Mouse (Mus musculus): ENCODE measurements around the gene Nova2.

Gene Nova2

GRCm38 (mm10) chr7:18925162-18925938 is at the start of gene Nova2:
TSS of gene Nova2 (plus strand) at chr7:18925888.
- DNase-seq (ENCODE audit: low read depth), result peak; percentile 62

DNA sequence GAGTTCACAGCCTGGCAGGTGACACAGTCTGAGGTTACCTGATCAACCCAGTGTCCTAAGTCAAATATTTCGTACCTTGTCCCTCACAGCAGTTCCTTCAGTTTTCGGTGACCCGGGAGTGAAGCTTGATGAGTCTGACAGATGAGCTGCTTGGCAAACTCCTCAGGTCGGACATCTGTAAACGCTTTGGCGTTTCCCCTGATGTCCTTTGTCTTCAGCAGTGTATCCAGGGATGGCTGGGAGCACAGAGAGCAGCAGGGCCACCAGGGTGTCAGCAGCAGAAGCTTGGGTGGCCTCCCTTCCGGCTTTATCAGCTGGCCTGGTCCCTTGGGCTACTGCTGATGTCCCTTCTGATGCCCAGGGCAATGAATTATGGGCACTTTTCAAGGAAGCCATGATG is 47.0 kb upstream of the Nova2 start:
- no peak for DNase-seq (ENCODE audit: low read depth)

- peak; percentile 52 for DNase-seq (ENCODE audit: low read depth)
These were observed 41.5 kb upstream of the Nova2 start for GRCm38 (mm10) chr7:18883991-18884744.

DNA sequence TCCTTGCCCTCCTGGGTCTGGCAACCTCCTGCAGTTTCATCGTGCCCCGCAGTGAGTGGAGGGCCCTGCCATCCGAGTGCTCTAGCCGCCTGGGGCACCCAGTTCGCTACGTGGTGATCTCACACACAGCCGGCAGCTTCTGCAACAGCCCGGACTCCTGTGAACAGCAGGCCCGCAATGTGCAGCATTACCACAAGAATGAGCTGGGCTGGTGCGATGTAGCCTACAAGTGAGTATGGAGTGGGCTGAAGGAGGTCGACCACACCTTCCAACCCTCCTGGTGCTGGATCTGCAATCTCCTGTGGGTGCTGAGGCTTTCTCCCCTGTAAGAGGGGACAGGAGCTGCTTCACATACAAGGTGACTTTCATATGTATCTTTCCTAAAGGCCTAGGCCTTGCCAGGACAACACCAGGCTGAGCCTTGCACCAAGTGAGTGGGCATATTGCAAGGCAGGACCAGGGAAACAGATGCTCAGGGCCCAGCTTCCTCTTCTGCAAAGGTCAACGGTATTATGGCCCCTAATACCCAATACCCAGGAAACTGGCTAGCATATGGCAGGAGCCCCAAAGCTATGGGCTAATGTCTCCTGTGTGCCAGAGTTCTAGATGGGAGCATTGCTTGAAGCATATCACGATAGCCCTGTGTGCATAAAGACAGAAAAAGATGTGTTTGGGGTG is 40.8 kb upstream of the Nova2 start:
- DNase-seq (ENCODE audit: low read depth), result no peak

GRCm38 (mm10) chr7:18886963-18887362 is 38.7 kb upstream of the Nova2 start:
- no peak for DNase-seq (ENCODE audit: low read depth)

DNA sequence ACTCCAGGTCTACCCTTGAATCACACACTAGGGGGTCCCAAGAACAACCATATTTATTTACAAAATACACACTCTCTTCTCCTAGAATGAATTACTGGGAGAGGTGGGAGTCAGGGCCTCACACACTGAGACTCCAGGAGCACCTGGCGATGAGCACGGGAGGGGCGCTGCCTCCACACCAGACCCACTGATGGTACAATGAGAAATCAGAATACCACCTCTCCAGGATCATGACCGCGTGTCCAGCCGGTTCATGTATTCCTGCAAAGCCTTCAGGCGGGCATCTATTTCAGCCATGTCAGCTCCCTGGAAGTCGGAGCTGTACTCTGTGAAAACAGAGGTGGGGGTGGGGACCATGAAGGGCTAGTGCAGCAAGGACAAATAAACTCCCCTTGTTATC is 34.8 kb upstream of the Nova2 start:
- no peak for DNase-seq (ENCODE audit: low read depth)

- DNase-seq (ENCODE audit: low read depth), result peak; percentile 90
These were observed 33.7 kb upstream of the Nova2 start for GRCm38 (mm10) chr7:18891872-18892599.

GRCm38 (mm10) chr7:18893009-18893408 is 32.7 kb upstream of the Nova2 start:
- DNase-seq (ENCODE audit: low read depth), result no peak

DNA sequence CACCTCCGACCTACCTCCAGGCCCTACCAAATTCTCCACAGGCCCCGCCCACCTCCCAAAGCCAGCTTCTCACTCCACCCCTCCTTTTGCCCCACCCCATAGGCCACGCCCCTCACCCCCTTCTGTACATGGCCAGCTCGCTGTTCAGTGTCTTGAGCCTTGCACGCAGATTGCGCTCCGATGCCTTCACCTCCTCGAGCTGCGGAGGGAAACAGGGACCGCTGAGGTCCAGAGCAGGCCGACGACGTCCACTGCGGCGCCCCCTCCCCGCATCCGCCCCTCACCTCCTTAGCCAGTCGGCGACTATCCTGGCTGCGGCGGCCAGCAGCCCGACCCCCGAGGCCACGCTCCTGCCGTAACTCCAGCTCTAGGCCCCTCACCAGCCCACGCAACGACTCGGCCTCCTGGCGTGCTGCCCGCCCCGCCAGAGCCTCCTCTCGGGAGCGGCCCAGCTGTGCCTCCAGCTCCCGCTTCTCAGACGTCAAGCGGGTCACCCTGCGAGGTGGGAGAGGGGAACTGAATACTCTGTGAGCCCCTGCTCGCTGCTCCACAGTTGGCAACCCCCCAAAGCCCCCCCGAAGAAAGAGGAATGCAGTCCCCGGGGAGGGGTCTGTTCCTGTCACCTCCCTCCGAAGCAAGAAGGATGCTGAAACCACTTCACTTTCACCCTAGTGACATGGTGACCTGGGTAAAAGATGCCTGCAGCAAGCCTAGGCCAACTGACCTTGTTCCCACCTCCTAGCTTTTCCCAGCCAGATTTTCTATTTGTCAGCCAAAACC is 31.8 kb upstream of the Nova2 start:
- DNase-seq (ENCODE audit: low read depth), result peak; percentile 57

DNA sequence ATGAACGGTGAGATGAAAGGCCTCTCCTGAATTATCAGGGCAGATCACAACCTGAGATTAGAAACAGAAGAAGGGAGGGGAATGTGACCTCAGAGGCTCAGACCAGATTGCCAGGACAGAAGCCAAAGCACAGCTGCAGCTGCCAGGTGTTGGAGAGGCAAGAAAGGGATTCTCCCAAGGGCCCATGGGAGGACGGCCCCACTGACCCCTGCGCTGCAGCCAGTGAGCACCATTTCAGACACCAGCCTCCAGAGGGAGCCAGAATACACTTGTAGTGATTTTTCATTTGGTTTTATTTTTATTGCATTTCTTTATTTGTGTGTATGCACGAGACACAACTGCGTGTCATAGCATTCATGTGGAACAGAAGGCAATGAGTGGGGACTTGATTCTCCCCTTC is 29.2 kb upstream of the Nova2 start:
- DNase-seq (ENCODE audit: low read depth), result no peak

- DNase-seq (ENCODE audit: low read depth), result no peak
These were observed 25.2 kb upstream of the Nova2 start for GRCm38 (mm10) chr7:18900513-18900912.

- no peak for DNase-seq (ENCODE audit: low read depth)
These were observed 23.2 kb upstream of the Nova2 start for GRCm38 (mm10) chr7:18902486-18902885.

GRCm38 (mm10) chr7:18904971-18905370 is 20.7 kb upstream of the Nova2 start:
- DNase-seq (ENCODE audit: low read depth), result no peak

DNA sequence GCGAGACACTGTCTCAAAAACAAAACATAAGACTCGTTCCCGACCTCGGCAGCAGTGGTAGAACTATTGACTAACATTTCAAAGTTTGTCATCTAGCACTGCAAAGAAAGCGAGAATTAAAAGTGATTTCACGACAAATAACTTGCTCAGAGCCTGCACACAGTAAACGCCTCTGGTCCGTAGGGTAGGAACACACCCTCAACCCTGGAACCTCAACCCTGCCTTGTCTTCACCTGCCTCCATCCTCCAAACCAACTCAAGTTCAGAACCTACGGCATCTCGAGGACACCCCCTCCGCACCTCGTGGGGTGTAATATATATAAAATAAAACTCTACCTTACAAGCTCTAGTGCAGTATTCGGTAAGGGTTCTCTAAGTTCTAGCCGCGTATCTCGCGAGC is 15.9 kb upstream of the Nova2 start:
- DNase-seq (ENCODE audit: low read depth), result no peak

GRCm38 (mm10) chr7:18910241-18910831 is 15.4 kb upstream of the Nova2 start, which contains the start of gene Ccdc61:
TSS of gene Ccdc61 (minus strand) at chr7:18910415.
- peak; percentile 99 for DNase-seq (ENCODE audit: low read depth)

DNA sequence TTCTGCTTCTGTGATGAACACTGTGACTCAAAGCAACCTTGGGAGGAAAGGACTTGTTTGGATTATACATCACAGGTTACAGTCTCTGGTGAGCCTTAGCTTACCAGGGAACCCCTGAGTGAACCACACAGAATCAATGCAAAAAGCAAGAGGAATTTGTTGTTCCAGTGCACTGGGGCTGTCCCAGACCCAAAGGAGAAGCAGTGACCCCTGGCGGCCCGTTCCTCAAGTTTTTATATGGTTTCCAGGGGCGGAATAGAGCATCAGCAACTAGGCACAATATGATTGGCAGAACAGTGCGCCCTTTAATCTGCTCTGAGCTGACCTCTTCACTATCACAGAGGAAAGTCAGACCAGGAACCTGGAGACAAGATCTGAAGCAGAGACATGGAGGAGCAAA is 9.4 kb upstream of the Nova2 start:
- DNase-seq (ENCODE audit: low read depth), result no peak

DNA sequence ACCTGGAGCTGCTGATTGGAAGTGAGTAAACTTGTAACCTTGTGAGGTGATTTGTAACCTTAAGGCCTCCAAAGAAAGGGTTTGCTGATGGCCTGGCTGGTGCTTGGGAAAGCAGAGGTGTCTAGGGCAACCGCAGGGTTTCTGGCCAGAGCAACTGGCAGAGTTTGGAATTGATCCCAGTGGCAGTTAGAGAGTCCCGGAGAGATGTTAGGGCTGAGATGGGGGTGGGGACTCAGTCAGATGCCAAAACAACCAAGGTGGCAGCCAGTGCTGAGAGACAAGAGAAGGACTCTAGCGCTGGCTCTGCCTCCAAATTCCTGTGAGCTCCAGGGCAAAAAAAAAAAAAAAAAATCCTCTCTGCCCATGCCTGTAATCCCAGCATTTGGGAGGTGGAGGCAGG is 7.8 kb upstream of the Nova2 start:
- DNase-seq (ENCODE audit: low read depth), result no peak

GRCm38 (mm10) chr7:18921069-18921468 is 4.6 kb upstream of the Nova2 start:
- DNase-seq (ENCODE audit: low read depth), result no peak

GRCm38 (mm10) chr7:18922807-18923206 is 2.9 kb upstream of the Nova2 start:
- no peak for DNase-seq (ENCODE audit: low read depth)

- DNase-seq (ENCODE audit: low read depth), result no peak
These were observed 2.4 kb upstream of the Nova2 start for GRCm38 (mm10) chr7:18923267-18923666.

DNA sequence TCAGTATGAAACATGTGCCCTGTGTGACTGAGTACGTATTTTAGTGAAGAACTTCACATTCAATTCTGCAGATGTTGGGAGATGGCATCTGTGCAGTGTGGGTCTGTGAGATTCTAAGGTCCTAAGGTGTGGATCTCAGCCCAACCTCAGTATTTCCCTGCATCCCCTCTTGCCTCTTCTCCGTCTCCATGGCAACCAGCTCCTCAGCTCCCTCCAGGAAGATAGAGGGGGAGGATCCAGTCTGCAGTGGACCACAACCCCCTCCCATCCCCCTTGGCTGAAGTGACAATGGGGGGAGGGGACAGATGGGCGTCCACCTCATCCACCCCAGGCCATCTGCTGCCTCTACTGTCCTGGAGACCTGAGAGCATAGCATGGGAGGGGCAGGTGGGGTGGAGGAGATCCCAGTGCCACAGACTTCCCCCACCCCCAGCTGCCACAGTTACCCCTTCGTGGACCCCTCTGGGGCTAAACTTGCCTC is 1.9 kb upstream of the Nova2 start:
- no peak for DNase-seq (ENCODE audit: low read depth)
